Mouse (Mus musculus) thymus, postnatal 36 days (tissue): ENCODE measurements around the gene Mpeg1.
A peak's percentile ranks its signal among the peaks of the same experiment; 100 is the strongest.

ENCODE experiments used
- DNase-seq, 2 experiments: peaks; one replicate each; pipeline ENCODE4 v3.0.0; 2022; ENCODE audit warnings: mixed read lengths in 2 of 2

Gene Mpeg1

GRCm38 (mm10) chr19:12465530-12466144 is 5.1 kb downstream of the Mpeg1 start:
- no peak for DNase-seq

- DNase-seq = peak; percentile 44 to 51
These were observed 5.6 kb downstream of the Mpeg1 start for GRCm38 (mm10) chr19:12466204-12466603.

GRCm38 (mm10) chr19:12467436-12467835 is 6.9 kb downstream of the Mpeg1 start:
- no peak for DNase-seq

- DNase-seq = no peak
These were observed 11.3 kb downstream of the Mpeg1 start for GRCm38 (mm10) chr19:12471866-12472265.

- DNase-seq = no peak
These were observed 11.9 kb downstream of the Mpeg1 start for GRCm38 (mm10) chr19:12472381-12472976.

GRCm38 (mm10) chr19:12473201-12473641 is 12.6 kb downstream of the Mpeg1 start:
- no peak for DNase-seq

- no peak for DNase-seq
These were observed 13.4 kb downstream of the Mpeg1 start for GRCm38 (mm10) chr19:12473951-12474350.

GRCm38 (mm10) chr19:12475380-12476250 is 15.0 kb downstream of the Mpeg1 start:
- peak; percentile 23 to 40 for DNase-seq

- peak; percentile 28 to 36 for DNase-seq
These were observed 16.2 kb downstream of the Mpeg1 start for GRCm38 (mm10) chr19:12476721-12477270.

- no peak for DNase-seq
These were observed 17.8 kb downstream of the Mpeg1 start for GRCm38 (mm10) chr19:12478369-12478768.

- no peak for DNase-seq
These were observed 23.2 kb downstream of the Mpeg1 start for GRCm38 (mm10) chr19:12483782-12484181.

GRCm38 (mm10) chr19:12484210-12484609 is 23.6 kb downstream of the Mpeg1 start:
- DNase-seq = no peak

GRCm38 (mm10) chr19:12485223-12485622 is 24.6 kb downstream of the Mpeg1 start:
- DNase-seq = no peak

- no peak for DNase-seq
These were observed 25.1 kb downstream of the Mpeg1 start for GRCm38 (mm10) chr19:12485631-12486030.

GRCm38 (mm10) chr19:12486875-12487274 is 26.3 kb downstream of the Mpeg1 start:
- no peak for DNase-seq

GRCm38 (mm10) chr19:12487511-12488204 is 27.1 kb downstream of the Mpeg1 start:
- no peak for DNase-seq

- peak; percentile 45 to 54 for DNase-seq
These were observed 27.8 kb downstream of the Mpeg1 start for GRCm38 (mm10) chr19:12488205-12488966.

GRCm38 (mm10) chr19:12488969-12489674 is 28.5 kb downstream of the Mpeg1 start:
- no peak for DNase-seq

- DNase-seq = no peak
These were observed 29.3 kb downstream of the Mpeg1 start for GRCm38 (mm10) chr19:12489675-12490570.

- no peak for DNase-seq
These were observed 31.1 kb downstream of the Mpeg1 start for GRCm38 (mm10) chr19:12491636-12492035.
